Mouse (Mus musculus): ENCODE measurements around the gene Gm47985.

DNA sequence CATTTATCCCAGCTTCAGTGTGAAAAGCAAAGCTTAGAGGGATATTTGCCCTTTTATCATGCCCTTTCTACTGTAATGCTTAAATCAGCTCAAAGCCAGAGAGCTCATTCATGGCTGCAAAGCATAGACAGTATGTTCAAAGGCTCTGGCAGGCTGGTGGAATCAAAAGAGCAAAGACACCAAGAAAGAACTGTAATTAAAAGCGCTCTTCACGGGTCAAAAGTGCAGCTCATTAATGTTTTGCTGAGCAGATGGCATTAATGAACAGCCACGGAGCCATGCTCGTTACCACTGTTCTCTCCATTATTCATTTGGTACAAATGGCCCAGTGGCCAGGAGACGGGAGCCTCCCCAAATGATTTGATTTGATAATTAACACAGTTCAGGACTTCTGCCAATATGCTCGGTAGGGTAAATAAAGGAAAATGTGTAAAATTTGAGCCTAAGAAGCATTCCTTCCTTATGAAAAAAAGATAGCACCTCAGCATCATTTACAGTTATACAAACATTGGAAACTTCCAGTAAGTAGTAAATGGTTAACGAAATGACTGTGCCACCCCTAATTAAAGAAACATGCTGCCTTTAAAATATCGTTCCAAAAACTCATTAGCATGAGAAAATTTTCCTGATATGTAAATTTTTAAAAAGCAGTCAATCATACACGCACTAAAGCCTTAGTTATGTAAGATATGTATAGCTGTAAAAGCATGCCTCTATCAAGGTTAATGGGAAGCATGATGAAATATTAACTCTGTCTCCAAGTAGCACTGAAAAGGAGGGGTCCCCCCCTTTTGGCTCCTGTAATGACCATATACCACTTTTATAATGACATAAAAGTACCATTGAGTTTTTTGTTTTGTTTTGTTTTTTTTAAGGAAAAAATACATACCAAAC, 24.1 kb upstream of the Gm47985 start:
- TF ChIP-seq POLR2A (IDR thresholded peaks at IDR 0.05; ENCODE audit: control insufficient read depth, low read depth, low read length) (no peak), CTCF (IDR thresholded peaks at IDR 0.05; ENCODE audit: control insufficient read depth, insufficient read depth, insufficient replicate concordance, low read depth, low read length) (no peak)
